Mouse (Mus musculus) kidney, embryonic 15.5 days (tissue): Measurements from ENCODE around the gene Gadd45gip1. TPM values are rescaled to one million over a fixed set of nuclear protein-coding genes. Genes with fewer than 3 reads are reported as not detected.
"Not testable (repeated sequence)": the region's sequence is repeated elsewhere in the genome, so short reads cannot be mapped to it uniquely, and the experiment has no call there.

ENCODE experiments used
- ATAC-seq: fragments of 200-750 bp; cut with Nextera tagmentation; replicated peaks from 2 replicates; pipeline ENCODE4 v1.8.0; 2017; ENCODE audit warnings: moderate TSS enrichment; ENCODE audit not compliant: low FRiP score
- H3K27ac ChIP-seq: fragments of 300-500 bp; sonication (generic); 2 replicates; pipeline ENCODE4 v1.5.1; 2015; ENCODE audit warnings: mild to moderate bottlenecking, inconsistent platforms
- H3K27me3 ChIP-seq: fragments of 300-500 bp; sonication (generic); 2 replicates; pipeline ENCODE4 v1.6.1; 2015; ENCODE audit warnings: inconsistent platforms
- H3K36me3 ChIP-seq: fragments of 300-500 bp; sonication (generic); 2 replicates; pipeline ENCODE4 v1.6.1; 2015; ENCODE audit warnings: inconsistent platforms
- H3K4me1 ChIP-seq: fragments of 300-500 bp; sonication (generic); 2 replicates; pipeline ENCODE4 v1.6.1; 2015; ENCODE audit warnings: inconsistent platforms
- H3K4me2 ChIP-seq: fragments of 300-500 bp; sonication (generic); 2 replicates; pipeline ENCODE4 v1.6.1; 2015; ENCODE audit warnings: moderate library complexity, mild to moderate bottlenecking, inconsistent platforms
- H3K4me3 ChIP-seq: fragments of 300-500 bp; sonication (generic); replicated peaks from 2 replicates; pipeline ENCODE4 v1.5.1; 2015; ENCODE audit warnings: mild to moderate bottlenecking, inconsistent platforms
- H3K9ac ChIP-seq: fragments of 300-500 bp; sonication (generic); 2 replicates; pipeline ENCODE4 v1.6.1; 2015; ENCODE audit warnings: mild to moderate bottlenecking, inconsistent platforms
- H3K9me3 ChIP-seq: fragments of 300-500 bp; sonication (generic); replicated peaks from 2 replicates; pipeline ENCODE4 v1.6.1; 2016; ENCODE audit warnings: inconsistent platforms
- WGBS: fragments of 180-500 bp; shearing (Covaris S2); methylation state at CpG from one replicate; pipeline ENCODE4 v1.1.7; 2015; ENCODE audit warnings: mixed read lengths; 5-methylcytosine and 5-hydroxymethylcytosine counted together
- polyA plus RNA-seq: library from polyadenylated mRNA; unstranded; fragments of >200 nt; fragmentation: Nextera tagmentation; extraction: Ambion mirVana; gene quantifications from 2 replicates; pipeline ENCODE4 v1.2.1, GENCODE M21; 2015

Gadd45gip1 gene
- polyA plus RNA-seq, 1 experiment from 2014 or later, result 52.6 TPM

GRCm38 (mm10) chr8:84815547-84815946, 15.8 kb upstream of the Gadd45gip1 start:
- Histone ChIP-seq H3K4me2 (no peak overlapping the region), H3K36me3 (no peaks in the 10 kb centered on the region), H3K9me3 (no peaks in the 10 kb centered on the region), H3K4me1 (peaks cover 25% of the 10 kb centered on the region), H3K27ac (no peak overlapping the region), H3K4me3 (no peak overlapping the region), H3K27me3 (peaks cover 45% of the 10 kb centered on the region), H3K9ac (no peak overlapping the region)
- peak; percentile 77; the same call in 1 of the 2 replicates for ATAC-seq
- WGBS, result 12% methylated on average over 9 of the region's 9 CpGs

- Histone ChIP-seq H3K9ac (no peak overlapping the region), H3K27me3 (peaks cover 40% of the 10 kb centered on the region), H3K36me3 (no peaks in the 10 kb centered on the region), H3K4me2 (no peak overlapping the region), H3K4me3 (no peak overlapping the region), H3K4me1 (peaks cover 20% of the 10 kb centered on the region), H3K27ac (no peak overlapping the region), H3K9me3 (no peaks in the 10 kb centered on the region)
- 77% methylated on average over 17 of the region's 17 CpGs for WGBS
- ATAC-seq, result no peak
These were observed 15.2 kb upstream of the Gadd45gip1 start for GRCm38 (mm10) chr8:84816117-84816516.

DNA sequence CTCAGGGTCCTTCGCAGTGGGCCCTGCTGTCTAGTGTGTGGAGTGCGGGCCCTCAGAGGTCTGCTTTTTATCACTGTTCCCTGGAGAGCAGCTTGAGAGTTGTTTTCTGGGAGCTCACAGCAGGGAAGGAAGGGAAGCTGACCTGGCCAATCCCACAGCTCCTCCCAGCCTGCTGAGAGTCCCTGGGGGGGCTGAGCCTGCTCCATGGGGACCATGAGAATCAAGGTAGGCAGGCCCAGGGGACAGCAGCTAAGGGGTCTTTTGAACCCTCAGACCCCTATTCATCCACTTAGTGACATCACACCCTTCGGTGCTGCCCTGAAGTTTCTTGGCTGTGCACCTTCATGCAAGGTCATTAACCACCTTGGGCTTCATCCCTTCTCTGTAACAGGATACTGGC, 8.6 kb upstream of the Gadd45gip1 start, which contains the start of gene Dand5:
Gene Dand5, minus strand, starts transcription at position 101 of the 400 bp plus-strand sequence.
- H3K9ac ChIP-seq, result no peak within 1 kb of the TSS
- H3K27me3 ChIP-seq, result no peaks in the 10 kb centered on the region
- H3K4me3 ChIP-seq, result peak within 1 kb of the TSS; percentile 25
- H3K4me2 ChIP-seq, result peak within 1 kb of the TSS; percentile 56
- no peaks in the 10 kb centered on the region for H3K9me3 ChIP-seq
- no peaks in the 10 kb centered on the region for H3K36me3 ChIP-seq
- H3K27ac ChIP-seq, result no peak within 1 kb of the TSS
- no peak; the same call in 1 of the 2 replicates for ATAC-seq
- WGBS, result 50% methylated on average over 3 of the region's 3 CpGs
- peaks cover 9% of the 10 kb centered on the region for H3K4me1 ChIP-seq

GRCm38 (mm10) chr8:84823653-84824052, 7.7 kb upstream of the Gadd45gip1 start:
- no peaks in the 10 kb centered on the region for H3K36me3 ChIP-seq
- peak overlapping the region; percentile 25 for H3K4me3 ChIP-seq
- 1% methylated on average over 18 of the region's 18 CpGs for WGBS
- peaks cover 9% of the 10 kb centered on the region for H3K4me1 ChIP-seq
- H3K27ac ChIP-seq, result no peak overlapping the region
- ATAC-seq, result peak; percentile 80
- no peaks in the 10 kb centered on the region for H3K9me3 ChIP-seq
- peak overlapping the region; percentile 56 for H3K4me2 ChIP-seq
- H3K9ac ChIP-seq, result no peak overlapping the region
- H3K27me3 ChIP-seq, result no peaks in the 10 kb centered on the region

DNA sequence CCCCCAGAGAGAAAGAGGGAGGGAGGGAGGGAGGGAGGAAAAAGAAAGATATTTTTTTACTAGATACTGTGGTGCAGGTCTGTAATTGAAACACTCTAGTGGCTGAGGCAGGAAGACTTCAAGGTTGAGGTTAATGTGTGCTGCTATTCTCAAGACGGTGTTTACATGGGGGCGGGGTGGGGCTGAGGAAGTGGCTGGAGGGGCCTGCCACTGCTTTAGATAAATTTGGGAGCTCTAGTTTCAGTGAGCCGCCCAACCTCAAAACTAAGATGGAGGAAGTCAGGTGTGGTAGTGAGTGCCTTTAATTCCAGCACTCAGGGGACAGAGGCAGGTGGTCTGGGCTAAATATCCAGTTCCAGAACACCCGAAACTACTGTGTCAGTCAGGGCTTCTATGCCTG, 5.7 kb upstream of the Gadd45gip1 start:
- Histone ChIP-seq H3K4me2 (no peak overlapping the region), H3K27me3 (no peaks in the 10 kb centered on the region), H3K9me3 (no peaks in the 10 kb centered on the region), H3K27ac (no peak overlapping the region), H3K9ac (no peak overlapping the region), H3K4me3 (no peak overlapping the region), H3K36me3 (no peaks in the 10 kb centered on the region), H3K4me1 (peaks cover 9% of the 10 kb centered on the region)
- ATAC-seq, result no peak
- WGBS, result 56% methylated on average over 4 of the region's 4 CpGs

GRCm38 (mm10) chr8:84826518-84826917, 4.8 kb upstream of the Gadd45gip1 start:
- H3K27ac ChIP-seq, H3K4me3 ChIP-seq, H3K4me2 ChIP-seq, H3K9me3 ChIP-seq, H3K9ac ChIP-seq, H3K27me3 ChIP-seq, ATAC-seq, H3K36me3 ChIP-seq: not testable (repeated sequence)
- peaks cover 10% of the 10 kb centered on the region for H3K4me1 ChIP-seq
- 92% methylated on average over 2 of the region's 2 CpGs for WGBS

DNA sequence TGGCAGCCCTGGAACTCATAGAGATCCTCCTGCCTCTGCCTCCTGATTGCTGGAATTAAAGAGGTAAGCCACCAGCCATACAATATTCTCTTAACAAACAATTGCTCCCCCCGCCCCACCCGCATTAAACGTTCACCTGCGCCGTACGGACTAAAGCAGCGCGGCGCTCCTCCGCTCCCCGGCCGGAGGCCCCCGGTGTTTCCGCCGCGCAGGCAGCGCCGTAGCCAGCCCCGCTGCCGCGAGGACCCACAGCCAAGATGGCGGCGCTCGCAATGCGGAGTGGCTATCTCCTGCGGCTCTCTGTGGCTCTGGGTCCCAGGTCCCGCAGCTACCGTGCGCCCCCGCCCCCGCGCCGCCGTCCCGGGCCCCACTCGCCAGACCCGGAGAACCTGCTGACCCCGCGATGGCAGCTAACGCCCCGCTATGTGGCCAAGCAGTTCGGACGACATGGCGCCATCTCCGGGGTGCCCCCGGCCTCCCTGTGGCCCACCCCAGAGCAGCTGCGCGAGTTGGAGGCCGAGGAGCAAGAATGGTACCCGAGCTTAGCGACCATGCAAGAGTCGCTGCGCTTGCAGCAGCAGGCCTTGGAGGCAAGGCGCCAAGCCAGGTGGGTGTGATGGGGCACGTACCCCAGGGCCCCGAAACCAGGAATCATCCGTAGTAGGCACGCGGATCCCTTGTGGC, 854 bp downstream of the Gadd45gip1 start:
- WGBS, result under 1% methylated on average over 57 of the region's 59 CpGs
- peak overlapping the region; percentile 68 for H3K4me2 ChIP-seq
- peak overlapping the region; percentile 94 for H3K27ac ChIP-seq
- peaks cover 37% of the 10 kb centered on the region for H3K36me3 ChIP-seq
- peak; percentile 59 for ATAC-seq
- peaks cover 41% of the 10 kb centered on the region for H3K4me1 ChIP-seq
- H3K9ac ChIP-seq, result peak overlapping the region; percentile 96
- peak overlapping the region; percentile 89 for H3K4me3 ChIP-seq
- no peaks in the 10 kb centered on the region for H3K27me3 ChIP-seq
- no peaks in the 10 kb centered on the region for H3K9me3 ChIP-seq

GRCm38 (mm10) chr8:84832759-84833742, 1.7 kb downstream of the Gadd45gip1 start:
- Histone ChIP-seq H3K4me1 (peaks cover 49% of the 10 kb centered on the region), H3K27me3 (no peaks in the 10 kb centered on the region), H3K9me3 (no peaks in the 10 kb centered on the region), H3K4me2 (peak overlapping the region; percentile 68), H3K27ac (peak overlapping the region; percentile 94), H3K9ac (peak overlapping the region; percentile 96), H3K36me3 (peaks cover 46% of the 10 kb centered on the region), H3K4me3 (peak overlapping the region; percentile 89)
- no peak for ATAC-seq
- 55% methylated on average over 10 of the region's 10 CpGs for WGBS

- peaks cover 57% of the 10 kb centered on the region for H3K36me3 ChIP-seq
- 88% methylated on average over 19 of the region's 19 CpGs for WGBS
- H3K27ac ChIP-seq, result no peak overlapping the region
- no peak for ATAC-seq
- no peak overlapping the region for H3K4me2 ChIP-seq
- no peak overlapping the region for H3K4me3 ChIP-seq
- H3K4me1 ChIP-seq, result peaks cover 59% of the 10 kb centered on the region
- H3K9me3 ChIP-seq, result no peaks in the 10 kb centered on the region
- no peaks in the 10 kb centered on the region for H3K27me3 ChIP-seq
- H3K9ac ChIP-seq, result no peak overlapping the region
These were observed 2.9 kb downstream of the Gadd45gip1 start for GRCm38 (mm10) chr8:84834002-84834865.

DNA sequence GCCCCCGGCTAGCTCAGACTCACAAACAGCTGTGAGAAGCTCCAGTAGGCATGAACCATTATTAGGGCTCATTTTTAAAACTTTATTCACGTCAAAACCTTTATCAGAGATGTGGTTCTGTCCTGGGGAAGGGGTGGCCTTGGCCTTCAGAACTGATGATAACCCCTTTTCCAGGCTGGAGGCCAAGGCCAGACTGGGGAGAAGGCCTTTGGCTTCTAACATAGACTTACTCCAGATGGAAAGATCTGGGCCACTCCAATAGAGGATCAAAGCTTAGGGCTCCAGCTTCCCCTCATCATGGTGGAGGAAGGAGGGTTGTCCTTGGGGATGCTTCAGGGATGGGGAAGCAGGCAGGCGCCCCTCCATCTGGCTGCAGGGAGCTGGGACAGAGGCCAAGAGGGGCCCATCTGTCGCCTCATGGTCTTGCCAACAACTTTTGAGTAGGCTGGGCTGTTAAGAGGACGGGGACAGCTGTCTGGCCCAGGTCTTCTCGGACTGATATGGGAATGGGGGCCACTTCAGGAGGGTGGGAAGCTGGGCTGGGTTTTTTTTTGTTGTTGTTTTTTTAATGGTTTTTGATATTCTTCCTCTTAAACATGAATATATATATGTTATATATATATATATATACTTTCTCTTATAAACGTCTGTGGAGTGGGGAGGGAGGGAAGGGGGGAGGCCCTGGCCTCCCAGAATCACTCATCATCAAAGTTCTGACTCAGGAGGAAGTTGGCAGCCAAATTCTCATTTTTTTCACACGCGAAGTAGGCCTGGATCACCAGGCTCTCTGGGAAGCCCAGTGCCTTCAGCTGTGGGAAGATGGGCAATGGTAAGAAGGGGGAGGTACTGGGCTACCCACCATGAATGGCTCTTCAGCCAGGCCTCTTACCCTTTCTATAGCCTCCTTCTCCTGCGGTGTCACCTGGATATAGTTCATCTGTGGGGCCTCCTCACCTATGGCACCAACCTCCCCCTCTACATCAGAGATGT, 3.8 kb downstream of the Gadd45gip1 start:
- WGBS, result 72% methylated on average over 10 of the region's 10 CpGs
- H3K4me2 ChIP-seq, result no peak overlapping the region
- no peak overlapping the region for H3K4me3 ChIP-seq
- no peaks in the 10 kb centered on the region for H3K27me3 ChIP-seq
- peaks cover 57% of the 10 kb centered on the region for H3K36me3 ChIP-seq
- peaks cover 66% of the 10 kb centered on the region for H3K4me1 ChIP-seq
- peak overlapping the region; percentile 18; the same call in 1 of the 2 replicates for H3K27ac ChIP-seq
- no peak overlapping the region for H3K9ac ChIP-seq
- no peaks in the 10 kb centered on the region for H3K9me3 ChIP-seq
- ATAC-seq, result no peak
